Mouse (Mus musculus) layer of hippocampus, adult 18-20 months (tissue): ENCODE data around the gene Foxf1. TPM values are rescaled to one million over a fixed set of nuclear protein-coding genes. Genes with fewer than 3 reads are reported as not detected.
A peak's percentile ranks its signal among the peaks of the same experiment; 100 is the strongest.

Experiments
- DNase-seq, 2 experiments: peaks; one replicate each; pipeline ENCODE4 v3.0.0; 2022; ENCODE audit warnings: low spot score in 2 of 2
- total RNA-seq, 2 experiments: library from RNA; stranded (reverse); gene quantifications; 2 replicates each; pipeline ENCODE4 v1.2.3; 2021

Gene Foxf1
- total RNA-seq, 2 experiments from 2014 or later, result 0.48 to 0.92 TPM

DNA sequence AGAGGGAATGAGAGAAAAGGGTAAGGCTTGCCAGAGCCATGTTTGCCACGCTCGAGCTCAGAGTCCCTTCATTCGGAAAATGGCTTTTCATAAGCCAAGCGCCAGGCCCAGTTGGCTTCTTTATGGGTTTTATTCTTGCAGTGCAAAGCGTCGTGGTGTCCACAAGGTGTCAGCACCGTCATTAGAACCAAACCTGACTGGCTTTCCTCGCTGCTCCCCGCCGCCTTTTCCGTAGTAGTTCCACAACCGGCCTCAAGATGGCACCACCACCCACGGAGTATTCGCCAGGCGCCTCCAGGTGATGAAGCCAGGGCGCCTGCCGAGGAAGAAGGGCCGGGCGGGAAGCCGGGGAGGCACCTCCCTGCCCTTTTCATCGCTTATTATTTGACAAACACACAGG lies 29.1 kb downstream of the Foxf1 start:
- peak; percentile 92 to 98 for DNase-seq

DNA sequence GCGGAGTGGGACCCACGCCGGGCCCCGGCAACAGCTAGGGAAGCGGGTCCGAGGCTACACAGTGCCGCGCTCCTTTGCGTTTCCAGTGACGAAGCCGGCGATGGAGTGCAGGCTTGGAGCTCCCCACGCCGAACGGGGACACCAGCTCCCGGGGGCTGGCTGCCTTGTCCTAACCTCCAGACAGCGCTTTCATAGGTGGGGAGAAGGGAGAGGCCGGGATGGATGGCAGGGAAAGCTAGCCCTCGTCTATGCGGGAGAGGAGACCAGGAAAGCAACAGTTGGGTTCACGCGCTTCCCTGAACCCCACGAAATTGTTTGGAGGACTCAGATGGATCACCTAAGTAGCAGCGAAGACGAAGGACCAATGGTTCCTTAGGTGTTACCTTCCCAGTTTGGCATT lies 30.9 kb downstream of the Foxf1 start:
- no peak for DNase-seq

DNA sequence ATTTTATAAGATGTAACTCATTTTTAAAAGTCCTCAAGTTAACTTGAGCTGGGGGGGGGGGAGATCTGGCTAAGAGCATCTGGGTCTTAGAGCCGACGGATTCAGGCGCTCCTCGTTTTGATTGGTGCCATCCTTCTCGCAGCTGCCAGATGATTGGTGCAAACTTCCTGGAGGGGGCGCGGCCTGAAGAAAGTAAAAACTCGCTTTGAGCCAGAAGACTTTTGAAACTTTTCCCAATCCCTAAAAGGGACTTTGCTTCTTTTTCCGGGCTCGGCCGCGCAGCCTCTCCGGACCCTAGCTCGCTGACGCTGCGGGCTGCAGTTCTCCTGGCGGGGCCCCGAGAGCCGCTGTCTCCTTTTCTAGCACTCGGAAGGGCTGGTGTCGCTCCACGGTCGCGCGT lies 31.8 kb downstream of the Foxf1 start, which contains the start of gene Foxc2:
Gene Foxc2 (plus strand): TSS at position 224 of the 400 bp plus-strand sequence.
- DNase-seq, result peak in 1 of 2 experiments; percentile 58

DNA sequence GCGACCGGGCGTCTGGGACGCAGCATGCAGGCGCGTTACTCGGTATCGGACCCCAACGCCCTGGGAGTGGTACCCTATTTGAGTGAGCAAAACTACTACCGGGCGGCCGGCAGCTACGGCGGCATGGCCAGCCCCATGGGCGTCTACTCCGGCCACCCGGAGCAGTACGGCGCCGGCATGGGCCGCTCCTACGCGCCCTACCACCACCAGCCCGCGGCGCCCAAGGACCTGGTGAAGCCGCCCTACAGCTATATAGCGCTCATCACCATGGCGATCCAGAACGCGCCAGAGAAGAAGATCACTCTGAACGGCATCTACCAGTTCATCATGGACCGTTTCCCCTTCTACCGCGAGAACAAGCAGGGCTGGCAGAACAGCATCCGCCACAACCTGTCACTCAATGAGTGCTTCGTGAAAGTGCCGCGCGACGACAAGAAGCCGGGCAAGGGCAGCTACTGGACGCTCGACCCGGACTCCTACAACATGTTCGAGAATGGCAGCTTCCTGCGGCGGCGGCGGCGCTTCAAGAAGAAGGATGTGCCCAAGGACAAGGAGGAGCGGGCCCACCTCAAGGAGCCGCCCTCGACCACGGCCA lies 32.5 kb downstream of the Foxf1 start:
- DNase-seq, result no peak

DNA sequence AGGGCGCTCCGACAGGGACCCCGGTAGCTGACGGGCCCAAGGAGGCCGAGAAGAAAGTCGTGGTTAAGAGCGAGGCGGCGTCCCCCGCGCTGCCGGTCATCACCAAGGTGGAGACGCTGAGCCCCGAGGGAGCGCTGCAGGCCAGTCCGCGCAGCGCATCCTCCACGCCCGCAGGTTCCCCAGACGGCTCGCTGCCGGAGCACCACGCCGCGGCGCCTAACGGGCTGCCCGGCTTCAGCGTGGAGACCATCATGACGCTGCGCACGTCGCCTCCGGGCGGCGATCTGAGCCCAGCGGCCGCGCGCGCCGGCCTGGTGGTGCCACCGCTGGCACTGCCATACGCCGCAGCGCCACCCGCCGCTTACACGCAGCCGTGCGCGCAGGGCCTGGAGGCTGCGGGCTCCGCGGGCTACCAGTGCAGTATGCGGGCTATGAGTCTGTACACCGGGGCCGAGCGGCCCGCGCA lies 33.0 kb downstream of the Foxf1 start:
- no peak for DNase-seq

DNA sequence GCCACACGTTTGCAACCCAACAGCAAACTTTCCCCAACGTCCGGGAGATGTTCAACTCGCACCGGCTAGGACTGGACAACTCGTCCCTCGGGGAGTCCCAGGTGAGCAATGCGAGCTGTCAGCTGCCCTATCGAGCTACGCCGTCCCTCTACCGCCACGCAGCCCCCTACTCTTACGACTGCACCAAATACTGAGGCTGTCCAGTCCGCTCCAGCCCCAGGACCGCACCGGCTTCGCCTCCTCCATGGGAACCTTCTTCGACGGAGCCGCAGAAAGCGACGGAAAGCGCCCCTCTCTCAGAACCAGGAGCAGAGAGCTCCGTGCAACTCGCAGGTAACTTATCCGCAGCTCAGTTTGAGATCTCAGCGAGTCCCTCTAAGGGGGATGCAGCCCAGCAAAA lies 33.7 kb downstream of the Foxf1 start:
- no peak for DNase-seq

DNA sequence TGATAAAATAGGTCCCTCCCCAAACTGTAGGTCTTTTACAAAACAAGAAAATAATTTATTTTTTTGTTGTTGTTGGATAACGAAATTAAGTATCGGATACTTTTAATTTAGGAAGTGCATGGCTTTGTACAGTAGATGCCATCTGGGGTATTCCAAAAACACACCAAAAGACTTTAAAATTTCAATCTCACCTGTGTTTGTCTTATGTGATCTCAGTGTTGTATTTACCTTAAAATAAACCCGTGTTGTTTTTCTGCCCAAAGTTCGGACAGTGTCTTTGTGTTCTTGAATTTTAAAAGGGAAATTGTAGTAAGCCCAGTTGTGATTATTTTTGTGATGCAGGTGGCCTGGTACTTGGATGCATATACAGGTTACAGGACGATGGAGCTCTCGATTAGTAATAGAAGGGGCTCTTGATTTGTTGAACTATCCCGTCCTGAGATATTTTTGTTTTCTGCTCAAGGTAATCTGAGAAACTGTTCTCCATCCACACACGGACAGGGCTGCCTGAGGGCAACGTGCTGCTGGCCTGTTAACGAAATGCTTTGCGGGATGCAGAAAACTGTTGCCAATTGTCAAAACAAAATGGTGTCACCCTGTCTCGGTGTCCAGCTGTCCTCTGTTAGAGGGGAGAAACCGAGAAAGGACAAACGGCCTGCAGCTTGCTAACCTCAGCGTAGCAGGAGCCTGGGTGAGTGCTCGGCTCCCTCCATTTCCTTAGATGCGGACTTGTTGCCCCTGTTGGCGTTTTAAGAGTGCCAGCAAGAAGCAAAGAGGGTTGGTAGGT lies 34.6 kb downstream of the Foxf1 start:
- DNase-seq, result no peak

DNA sequence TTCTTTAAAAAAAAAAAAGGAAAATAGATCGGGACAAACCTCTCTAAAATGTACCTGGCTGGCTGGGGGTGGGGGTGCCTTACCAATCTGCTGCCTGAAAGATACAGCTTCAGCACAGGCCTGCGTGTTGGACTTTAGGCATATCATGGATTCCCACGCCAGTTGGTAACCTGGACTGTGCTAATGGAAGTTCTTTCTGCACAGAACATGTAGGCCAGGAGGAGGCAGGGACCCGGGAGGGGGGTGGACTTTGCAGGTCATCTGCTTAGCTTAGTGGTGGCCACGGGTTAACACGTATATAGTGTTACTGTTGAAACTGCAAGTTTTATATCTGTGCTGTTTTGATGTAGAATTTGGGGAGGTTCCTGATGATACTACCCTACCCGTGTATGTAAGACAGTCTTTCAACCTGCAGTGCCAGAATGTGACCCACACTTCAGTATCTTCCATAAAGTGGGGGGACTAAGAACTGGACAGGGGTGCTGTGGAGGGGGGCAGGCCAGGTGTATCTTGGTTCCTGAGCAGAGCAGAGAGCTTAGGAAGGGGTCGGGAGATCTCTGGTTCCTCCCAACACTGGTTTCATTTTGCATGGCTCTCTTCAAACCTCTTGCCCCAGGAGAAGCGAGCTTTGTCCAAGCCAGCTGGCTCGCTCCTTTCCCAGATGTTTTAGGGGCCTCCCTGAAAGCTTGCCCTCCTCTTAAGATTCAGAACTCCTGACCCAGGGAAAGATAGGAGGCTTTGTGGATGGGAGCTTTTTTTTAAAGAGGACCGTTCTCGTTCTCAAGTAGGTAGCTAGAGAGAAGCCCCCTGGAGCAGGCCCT lies 35.7 kb downstream of the Foxf1 start:
- no peak for DNase-seq

DNA sequence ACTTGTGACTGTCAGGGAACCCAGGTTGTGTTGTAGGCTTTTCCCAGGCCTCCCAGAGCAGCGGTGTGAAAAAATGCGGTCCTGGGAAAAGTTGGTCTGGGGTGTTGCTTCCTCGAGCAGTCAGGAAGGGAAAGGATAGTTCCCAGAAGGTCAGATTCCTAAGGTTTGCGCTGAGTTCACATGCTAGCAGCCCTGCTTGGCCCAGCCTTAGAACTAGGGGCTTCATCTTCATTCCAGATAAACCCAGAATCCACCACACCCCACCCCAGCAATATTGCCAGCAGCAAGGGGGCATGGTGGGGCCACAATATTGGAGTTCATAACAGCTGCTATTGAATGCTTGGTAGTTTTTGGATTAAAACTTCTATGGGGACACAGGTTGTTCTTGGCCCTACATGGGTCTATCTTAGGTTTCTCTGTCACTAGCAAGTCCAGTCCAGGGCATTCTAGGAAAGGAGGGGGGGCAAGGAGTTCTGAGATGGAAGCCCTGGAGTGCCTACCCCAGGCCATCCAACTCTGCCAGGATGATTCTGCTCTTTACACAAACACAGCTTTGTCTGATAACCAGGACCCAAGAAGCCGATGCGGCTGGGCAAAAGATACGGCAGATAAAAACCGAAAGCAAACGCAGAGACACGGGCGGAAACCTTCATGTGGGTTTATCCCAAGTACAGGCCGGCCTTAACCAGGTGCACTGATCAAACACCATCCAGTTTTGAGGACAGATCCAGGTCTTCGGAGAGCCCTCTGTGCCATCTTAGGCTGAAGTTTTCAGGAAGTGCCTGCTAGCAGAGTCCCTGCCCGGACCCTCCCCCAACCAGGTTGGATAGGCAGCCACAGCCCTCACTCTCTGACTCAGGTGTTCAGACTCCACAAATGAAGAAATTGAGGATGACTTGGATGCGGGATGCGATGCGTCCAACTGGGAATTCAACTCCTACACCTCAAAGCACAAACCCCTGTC lies 36.6 kb downstream of the Foxf1 start:
- no peak for DNase-seq

DNA sequence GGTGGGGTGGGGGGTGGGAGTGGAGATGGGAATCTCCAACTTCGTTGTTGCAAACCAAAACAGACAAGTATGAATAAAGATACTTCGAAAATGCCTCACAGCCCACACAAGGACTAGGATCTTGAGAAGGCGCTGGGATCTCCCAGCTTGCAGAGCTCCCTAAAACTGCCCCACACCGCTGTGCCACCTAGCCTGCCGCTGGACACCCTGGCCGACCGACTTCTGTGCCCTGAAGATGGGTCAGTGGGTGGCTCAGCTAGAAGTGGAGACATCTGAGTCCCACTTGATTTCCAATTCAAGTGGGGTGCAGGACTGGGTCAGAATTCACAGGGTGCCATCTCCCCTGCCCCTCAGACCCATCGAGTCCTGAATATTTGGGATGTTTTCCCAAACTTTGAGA lies 37.5 kb downstream of the Foxf1 start:
- no peak for DNase-seq

DNA sequence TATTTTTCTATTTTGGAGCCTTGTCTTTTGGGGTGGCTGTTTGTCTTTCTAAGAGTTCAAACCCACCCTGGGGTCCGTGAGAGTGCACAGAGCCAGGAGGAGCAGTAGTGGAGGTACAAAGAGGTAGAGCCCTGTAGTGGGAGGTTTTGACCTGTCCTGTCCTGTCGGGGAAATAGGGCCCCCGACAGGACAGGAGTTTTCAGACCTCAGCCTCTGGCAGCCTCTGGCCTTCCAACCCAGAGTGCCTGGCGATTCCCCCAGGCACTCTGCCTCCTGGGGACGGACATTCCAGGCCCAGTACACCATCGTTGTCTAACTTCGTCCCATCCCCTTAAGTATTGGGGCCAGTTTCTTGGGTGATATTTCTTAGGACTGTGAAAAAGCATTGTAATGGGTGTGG lies 38.2 kb downstream of the Foxf1 start:
- no peak for DNase-seq

DNA sequence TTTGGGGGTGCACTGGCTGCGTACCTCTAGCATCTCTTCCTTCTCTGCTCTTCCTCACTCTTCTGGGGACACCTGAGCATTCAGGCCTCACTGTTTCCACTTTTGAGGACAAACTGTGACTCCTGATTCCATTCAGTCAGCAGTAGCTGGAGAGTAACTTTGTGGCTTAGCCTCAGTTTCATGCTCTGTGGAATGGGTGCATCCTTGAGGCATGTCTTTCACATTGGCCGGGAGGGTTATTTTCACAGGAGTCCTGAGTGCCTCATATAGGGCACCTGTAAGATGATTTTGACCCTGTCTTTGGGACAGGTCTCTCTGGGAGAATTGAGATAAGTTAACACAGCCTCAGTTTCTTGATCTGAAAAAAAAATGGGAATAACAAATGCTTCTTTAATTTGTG lies 38.9 kb downstream of the Foxf1 start:
- DNase-seq, result no peak

DNA sequence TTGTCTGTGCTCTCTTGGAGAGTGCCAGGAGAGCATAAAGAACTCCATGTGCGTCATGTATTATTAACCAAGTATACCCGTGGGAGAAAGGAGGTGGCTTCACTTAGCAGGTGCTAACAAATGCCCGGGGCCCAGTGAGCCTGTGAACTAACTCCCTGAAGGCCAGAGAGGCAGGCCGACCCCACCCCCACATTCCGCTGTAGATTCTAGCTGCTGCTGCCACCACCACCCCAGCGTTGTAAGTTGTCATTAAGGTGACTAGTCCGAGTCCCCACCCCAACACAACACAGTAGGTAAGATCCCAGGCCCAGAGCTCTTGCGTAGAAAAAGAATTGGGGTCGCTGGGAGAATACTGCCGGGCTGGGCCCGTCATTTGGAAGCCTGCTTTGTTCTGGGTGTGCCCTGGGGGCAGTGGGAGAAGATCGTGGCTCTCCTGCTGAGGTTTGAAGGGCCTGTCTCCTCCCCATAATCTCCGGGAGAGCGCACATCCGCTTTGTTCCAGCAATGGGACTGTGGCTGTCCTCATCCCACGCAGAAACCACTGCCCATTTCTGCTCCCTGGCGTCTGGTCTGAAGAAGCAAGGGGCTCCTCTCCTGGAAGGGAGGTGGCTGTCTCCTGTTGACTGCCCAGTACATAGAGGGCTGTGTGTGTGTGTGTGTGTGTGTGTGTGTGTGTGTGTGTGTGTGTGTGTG lies 40.5 kb downstream of the Foxf1 start:
- no peak for DNase-seq

DNA sequence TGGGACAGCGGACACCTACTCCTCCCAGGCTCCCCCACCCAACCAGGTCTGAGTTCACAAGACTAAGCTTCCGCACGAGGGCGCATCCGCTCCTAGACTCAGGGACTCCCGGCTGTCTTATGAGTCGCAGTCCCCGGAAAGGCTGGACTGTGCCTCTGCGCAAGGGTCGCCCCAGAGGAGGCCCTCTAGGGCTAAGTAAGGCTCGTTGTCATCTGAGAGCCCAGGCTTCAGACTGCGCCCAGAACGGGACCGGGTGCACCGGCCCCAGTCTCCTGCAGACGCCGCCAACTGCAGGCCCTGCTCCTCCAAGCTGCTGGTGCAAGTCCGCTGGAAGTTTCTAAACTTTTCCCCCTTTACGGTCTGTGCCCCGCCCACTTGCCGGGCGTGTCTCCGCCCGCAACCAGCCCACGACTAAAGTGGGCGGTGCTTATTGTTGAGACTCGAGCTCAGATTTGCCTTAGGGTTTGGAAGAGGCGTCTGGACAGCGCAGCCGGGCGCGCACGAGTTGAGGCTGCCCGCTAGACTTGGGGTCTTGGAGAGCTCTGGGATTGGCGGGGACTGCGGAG lies 41.2 kb downstream of the Foxf1 start:
- peak in 1 of 2 experiments; percentile 50 for DNase-seq

DNA sequence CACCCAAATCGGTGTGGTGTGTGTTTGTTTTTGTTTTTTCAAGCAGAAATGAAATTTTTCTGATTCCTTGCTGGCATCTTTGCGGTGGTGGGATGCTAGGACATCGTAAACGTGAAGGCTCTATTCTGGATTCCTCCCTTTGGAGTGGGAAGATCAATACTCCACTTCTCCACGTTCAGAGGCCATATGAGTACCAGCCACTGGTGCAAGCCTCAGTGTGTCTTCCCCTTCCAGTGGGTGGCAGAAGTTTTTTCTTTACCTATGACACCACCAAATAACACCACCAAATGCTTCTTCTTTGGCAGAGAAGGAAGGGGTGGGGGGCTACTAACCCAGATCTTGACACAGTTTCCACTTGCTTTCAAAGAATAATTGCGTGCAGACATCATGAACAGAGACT lies 42.0 kb downstream of the Foxf1 start:
- DNase-seq, result no peak

DNA sequence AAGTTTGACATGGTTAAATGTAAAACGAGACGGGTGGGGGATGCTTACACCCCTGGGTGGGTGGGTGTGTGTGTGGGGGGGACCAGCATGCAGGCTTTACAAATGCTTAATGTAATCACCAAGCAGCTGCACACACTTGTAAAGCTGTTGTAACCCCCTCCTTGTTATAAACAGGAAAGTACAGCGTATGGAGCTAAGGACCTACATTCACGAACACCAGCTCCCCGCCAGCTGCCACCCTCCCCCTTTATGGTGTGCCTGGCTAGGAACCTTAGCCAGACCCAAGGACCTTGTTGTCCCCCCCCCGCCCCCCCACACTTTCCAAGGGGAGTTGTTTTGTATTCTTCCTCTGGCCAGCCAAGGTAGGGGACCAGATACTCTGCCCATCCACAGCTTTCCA lies 42.5 kb downstream of the Foxf1 start:
- DNase-seq, result no peak

DNA sequence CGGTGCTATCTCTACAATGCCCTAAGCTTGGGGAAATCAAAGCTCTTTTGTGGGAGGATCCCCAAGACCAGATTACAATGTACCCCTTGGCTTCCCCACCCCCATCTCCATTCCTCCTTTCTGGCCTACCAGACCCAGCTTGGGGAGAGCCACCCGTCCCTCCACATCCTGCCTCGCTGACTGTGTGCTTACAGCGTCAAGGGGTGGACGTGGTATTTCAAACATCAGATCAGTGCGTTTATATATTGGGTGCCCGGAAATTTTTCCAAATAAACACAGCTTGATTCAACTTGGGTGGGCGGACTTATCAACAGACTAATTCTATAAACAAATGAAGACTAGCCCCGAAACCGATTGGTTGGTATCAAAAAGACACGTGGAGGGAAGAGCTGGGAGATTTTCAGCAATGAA lies 43.1 kb downstream of the Foxf1 start:
- no peak for DNase-seq

DNA sequence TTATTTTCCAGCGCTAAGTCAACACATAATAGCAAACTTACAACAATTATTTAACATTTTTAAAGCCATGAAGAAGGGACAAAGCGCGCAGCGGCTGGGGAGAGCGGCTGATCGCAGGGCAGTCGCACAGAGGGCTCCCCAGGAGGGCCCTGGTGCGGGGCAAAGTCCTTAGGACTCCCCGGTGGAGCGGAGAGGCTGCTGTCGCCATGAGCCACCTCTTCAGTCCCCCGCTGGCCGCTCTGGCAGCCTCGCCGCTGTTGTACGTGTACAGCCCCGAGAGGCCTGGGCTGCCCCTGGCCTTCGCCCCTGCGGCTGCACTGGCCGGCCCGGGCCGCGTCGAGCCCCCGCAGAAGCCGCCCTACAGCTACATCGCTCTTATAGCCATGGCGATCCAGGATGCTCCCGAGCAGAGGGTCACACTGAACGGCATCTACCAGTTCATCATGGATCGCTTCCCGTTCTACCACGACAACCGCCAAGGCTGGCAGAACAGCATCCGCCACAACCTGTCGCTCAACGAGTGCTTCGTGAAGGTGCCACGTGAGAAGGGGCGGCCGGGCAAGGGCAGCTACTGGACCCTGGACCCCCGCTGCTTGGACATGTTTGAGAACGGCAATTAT lies 43.7 kb downstream of the Foxf1 start, which contains the start of gene Foxl1:
Gene Foxl1 (plus strand): TSS at position 185 of the 620 bp plus-strand sequence.
- DNase-seq, result no peak

DNA sequence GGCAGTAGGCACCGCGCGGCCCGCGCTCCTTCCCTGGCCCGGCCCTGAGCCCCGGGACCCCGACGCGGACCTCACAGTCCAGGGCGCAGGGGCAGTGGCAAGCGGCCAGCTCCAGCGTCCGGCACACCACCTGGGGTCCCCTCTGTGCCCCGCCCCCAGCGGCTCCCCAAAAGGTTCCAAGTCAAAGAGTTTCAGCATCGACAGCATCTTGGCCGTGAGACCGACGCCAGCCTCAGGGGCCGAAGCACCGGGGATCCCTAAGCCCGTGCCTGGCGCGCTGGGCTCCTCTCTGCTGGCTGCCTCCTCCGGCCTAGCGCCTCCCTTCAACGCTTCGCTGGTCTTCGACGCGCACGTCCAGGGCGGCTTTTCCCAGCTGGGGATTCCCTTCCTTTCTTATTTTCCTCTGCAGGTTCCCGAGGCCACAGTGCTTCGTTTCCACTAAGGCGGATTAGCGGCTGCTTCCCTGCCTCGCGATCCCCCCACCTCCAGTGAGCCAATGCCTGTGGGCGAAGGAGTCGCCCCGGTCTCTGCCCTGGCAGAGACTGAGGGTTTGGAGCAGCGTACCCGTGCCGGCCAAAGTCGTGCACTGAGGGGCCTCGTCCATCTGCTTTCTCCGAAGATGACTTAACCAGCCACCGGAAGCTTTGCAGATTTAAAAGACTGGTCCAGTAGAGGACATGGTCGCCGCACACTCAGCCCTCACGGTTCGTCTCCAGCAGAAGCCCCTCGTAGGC lies 44.5 kb downstream of the Foxf1 start:
- DNase-seq, result no peak
